Mouse (Mus musculus): ENCODE data around the gene Rsph10b. TPM values are rescaled to one million over a fixed set of nuclear protein-coding genes. Genes with fewer than 3 reads are reported as not detected.

The Rsph10b gene
- polyA plus RNA-seq, 1 experiment, result not detected

DNA sequence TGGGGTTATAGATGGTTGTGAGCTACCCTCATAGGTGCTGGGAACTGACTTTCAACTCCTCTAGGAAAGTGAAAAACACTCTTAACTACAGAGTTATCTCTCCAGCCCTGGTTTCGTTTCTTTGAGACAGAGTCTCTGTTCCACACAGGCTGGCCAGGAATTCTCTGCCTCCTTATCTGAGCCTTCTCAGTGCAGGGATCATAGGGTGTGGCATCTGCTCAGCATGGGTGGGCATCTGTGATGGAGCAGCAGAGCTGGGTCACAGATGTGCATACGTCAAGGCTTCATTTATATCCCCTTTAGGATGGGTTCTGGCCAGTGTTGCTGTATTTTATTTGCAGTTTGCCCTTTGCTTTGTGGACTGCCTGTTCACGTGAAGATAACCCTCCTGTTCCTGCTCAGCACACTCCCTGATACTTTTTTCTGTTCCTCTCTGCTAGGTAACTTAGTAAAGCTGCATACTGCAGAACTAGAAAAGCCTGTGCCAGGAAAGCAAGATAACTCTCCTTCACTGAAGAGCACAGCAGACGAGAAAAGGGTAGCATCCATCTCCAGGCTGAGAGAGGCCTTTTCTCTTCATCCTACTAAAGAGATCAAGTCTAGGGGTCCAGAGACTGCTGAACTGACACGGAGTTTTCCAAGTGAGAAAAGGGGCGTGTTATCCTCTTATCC is 7.9 kb upstream of the Rsph10b start:
- Histone ChIP-seq H3K4me3 (ENCODE audit: insufficient read depth, low read depth, low read length) (no peak overlapping the region), H3K4me1 (ENCODE audit: control insufficient read depth, insufficient read depth, insufficient read length, low read length) (no peaks in the 10 kb centered on the region), H3K27ac (replicated peaks; ENCODE audit: low read depth, low read length) (no peak overlapping the region)

GRCm38 (mm10) chr5:143927875-143928274 is 5.0 kb upstream of the Rsph10b start, which contains the start of gene Gm42421:
Gene Gm42421 (plus strand): TSS chr5:143928175.
- Histone ChIP-seq H3K4me3 (ENCODE audit: insufficient read depth, low read depth, low read length) (no peak within 1 kb of the TSS), H3K27ac (replicated peaks; ENCODE audit: low read depth, low read length) (no peak within 1 kb of the TSS), H3K4me1 (ENCODE audit: control insufficient read depth, insufficient read depth, insufficient read length, low read length) (no peaks in the 10 kb centered on the region)

- no peak overlapping the region for H3K4me3 ChIP-seq (ENCODE audit: insufficient read depth, low read depth, low read length)
- no peak overlapping the region for H3K27ac ChIP-seq (replicated peaks; ENCODE audit: low read depth, low read length)
- no peaks in the 10 kb centered on the region for H3K4me1 ChIP-seq (ENCODE audit: control insufficient read depth, insufficient read depth, insufficient read length, low read length)
These were observed 3.5 kb upstream of the Rsph10b start for GRCm38 (mm10) chr5:143929291-143929690.

GRCm38 (mm10) chr5:143930656-143931055 is 2.2 kb upstream of the Rsph10b start:
- Histone ChIP-seq H3K4me3 (ENCODE audit: insufficient read depth, low read depth, low read length) (no peak overlapping the region), H3K4me1 (ENCODE audit: control insufficient read depth, insufficient read depth, insufficient read length, low read length) (no peaks in the 10 kb centered on the region), H3K27ac (replicated peaks; ENCODE audit: low read depth, low read length) (no peak overlapping the region)

DNA sequence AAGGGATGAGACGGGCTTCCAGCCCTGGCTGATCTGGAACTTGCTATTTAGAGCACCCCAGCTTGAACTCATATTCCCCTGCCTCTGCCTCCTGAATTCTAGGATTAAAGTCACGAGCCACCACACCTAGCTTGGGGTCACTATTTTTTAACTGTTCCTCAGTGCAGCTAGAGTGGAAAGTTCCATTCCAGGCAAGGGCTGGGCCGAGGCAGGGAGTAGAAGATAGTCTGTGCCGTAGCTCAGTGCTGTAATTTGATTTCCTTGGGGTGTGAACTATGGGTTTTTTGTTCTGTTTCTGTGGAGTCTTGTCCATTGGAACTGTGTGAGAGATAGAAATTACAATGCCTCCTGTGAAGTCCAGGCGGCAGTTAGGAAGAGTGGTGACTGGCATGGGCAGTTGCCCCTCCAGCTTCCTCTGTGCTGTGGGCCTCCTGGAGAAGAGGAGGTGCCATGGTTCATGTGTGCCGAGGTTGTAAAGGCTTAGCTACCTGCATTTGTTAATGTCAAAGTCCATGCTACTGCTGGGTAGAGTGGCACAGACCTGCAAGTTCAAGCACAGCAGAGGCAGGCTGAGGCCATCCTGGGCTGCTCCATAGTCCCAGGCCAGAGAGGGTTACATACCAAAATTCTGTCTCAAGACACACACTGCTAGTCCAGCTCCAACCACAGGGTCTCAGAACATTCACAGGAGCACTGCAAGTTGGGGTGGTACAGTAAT is 813 bp upstream of the Rsph10b start:
- no peak overlapping the region for H3K27ac ChIP-seq (replicated peaks; ENCODE audit: low read depth, low read length)
- H3K4me1 ChIP-seq (ENCODE audit: control insufficient read depth, insufficient read depth, insufficient read length, low read length), result no peaks in the 10 kb centered on the region
- H3K4me3 ChIP-seq (ENCODE audit: insufficient read depth, low read depth, low read length), result no peak overlapping the region

- no peak overlapping the region for H3K4me3 ChIP-seq (ENCODE audit: insufficient read depth, low read depth, low read length)
- no peaks in the 10 kb centered on the region for H3K4me1 ChIP-seq (ENCODE audit: control insufficient read depth, insufficient read depth, insufficient read length, low read length)
- H3K27ac ChIP-seq (replicated peaks; ENCODE audit: low read depth, low read length), result no peak overlapping the region
These were observed 579 bp downstream of the Rsph10b start for GRCm38 (mm10) chr5:143933414-143933813.

DNA sequence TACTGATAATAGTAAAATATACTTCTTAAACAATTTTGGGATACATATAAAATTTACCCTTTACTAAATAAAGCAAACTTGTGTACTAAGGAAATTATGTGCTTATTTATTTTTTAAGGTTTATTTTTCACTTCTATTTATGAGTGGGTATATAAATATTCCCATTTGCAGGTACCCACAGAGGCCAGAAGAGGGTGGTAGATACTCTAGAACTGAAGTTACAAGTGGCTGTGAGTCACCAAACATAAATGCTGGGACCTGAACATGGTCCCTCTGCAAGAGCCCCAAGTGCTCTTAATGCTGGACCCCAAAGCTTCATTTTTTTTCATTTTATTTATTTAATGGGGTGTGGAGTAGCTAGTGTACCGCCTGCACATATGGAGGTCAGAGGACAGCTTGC is 1.0 kb downstream of the Rsph10b start:
- Histone ChIP-seq H3K27ac (replicated peaks; ENCODE audit: low read depth, low read length) (no peak overlapping the region), H3K4me1 (ENCODE audit: control insufficient read depth, insufficient read depth, insufficient read length, low read length) (no peaks in the 10 kb centered on the region), H3K4me3 (ENCODE audit: insufficient read depth, low read depth, low read length) (no peak overlapping the region)

GRCm38 (mm10) chr5:143936156-143936555 is 3.3 kb downstream of the Rsph10b start:
- Histone ChIP-seq H3K4me3 (ENCODE audit: insufficient read depth, low read depth, low read length) (no peak overlapping the region), H3K27ac (replicated peaks; ENCODE audit: low read depth, low read length) (no peak overlapping the region), H3K4me1 (ENCODE audit: control insufficient read depth, insufficient read depth, insufficient read length, low read length) (no peaks in the 10 kb centered on the region)

DNA sequence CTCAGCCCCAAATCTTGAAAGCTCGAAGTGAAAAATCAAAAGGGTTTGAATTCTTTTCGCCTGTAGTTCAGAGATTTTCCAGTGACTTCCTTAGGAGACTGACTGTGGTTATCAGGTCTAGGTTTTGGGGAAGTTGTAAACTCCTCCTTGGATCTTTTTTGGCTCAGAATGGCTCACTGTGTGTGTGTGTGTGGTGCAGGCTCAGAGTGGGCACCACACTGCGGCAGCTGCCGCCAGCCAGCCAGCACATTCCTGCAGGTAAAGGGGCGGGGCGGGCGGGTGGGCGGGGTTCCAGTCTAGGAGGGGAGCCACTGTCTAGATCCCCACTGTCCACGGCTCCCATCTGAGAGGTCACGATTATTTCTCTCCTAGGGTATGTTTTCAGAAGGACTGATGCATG is 8.8 kb downstream of the Rsph10b start:
- no peak overlapping the region for H3K27ac ChIP-seq (replicated peaks; ENCODE audit: low read depth, low read length)
- H3K4me1 ChIP-seq (ENCODE audit: control insufficient read depth, insufficient read depth, insufficient read length, low read length), result no peaks in the 10 kb centered on the region
- no peak overlapping the region for H3K4me3 ChIP-seq (ENCODE audit: insufficient read depth, low read depth, low read length)

DNA sequence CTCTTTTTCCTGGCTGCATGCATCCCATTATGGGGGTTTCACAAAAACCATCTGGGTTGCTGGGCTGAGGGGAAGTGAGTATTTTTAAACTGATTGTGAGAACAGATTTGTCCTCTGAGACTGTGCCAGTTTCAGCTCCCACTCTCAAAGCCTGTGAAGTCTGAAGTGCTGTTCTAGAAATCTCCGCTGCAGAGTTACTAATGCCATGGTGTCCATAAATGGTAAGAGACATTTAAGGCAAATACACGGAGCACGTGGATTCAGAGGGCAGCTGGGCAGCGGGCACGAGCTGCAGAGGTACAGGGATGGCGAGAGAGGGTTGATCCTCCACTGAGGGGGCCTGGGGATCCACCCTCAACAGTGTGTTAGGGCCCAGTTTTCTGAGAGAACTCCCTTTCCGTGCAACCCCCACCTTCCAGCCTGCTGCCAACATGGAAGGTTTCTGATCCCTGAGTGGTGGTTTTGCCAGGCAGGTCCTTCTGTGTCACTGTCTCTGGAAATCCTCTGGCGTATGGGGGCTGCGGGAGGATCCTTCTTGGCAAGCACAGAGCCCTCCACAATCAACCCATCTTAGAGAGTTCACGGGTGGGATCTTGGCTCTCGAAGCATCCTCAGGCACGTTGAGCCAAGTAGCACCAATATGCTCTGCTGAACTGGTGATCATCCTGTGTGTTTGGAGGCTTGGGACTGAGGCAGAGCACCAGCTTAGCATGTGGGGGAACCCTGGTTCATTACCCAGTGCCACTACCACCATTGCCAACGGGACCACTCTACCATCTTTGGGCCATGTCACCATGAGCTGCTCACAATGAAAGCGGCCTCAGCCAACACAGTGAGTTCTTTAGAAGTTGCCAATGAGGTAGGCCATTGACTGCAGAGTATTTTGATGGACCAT is 10.6 kb downstream of the Rsph10b start:
- Histone ChIP-seq H3K27ac (replicated peaks; ENCODE audit: low read depth, low read length) (no peak overlapping the region), H3K4me1 (ENCODE audit: control insufficient read depth, insufficient read depth, insufficient read length, low read length) (no peaks in the 10 kb centered on the region), H3K4me3 (ENCODE audit: insufficient read depth, low read depth, low read length) (no peak overlapping the region)

DNA sequence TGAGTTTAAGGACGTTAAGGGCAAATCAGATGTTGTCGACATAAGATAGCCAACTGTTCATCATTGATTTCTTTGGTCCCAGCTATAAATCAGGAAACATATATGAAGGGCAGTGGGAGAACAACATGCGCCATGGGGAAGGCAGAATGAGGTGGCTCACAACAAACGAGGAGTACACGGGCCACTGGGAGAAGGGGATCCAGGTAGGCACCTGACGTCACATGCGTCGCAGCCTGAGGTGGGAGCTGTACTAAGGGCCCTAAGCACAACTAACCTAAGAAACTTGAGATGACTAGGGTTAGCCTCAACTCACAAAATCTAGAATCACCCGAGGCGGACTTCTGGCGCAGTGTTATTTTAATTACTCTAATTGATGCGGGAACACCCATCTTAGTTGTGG is 15.5 kb downstream of the Rsph10b start:
- H3K27ac ChIP-seq (replicated peaks; ENCODE audit: low read depth, low read length), result no peak overlapping the region
- H3K4me1 ChIP-seq (ENCODE audit: control insufficient read depth, insufficient read depth, insufficient read length, low read length), result no peaks in the 10 kb centered on the region
- no peak overlapping the region for H3K4me3 ChIP-seq (ENCODE audit: insufficient read depth, low read depth, low read length)

DNA sequence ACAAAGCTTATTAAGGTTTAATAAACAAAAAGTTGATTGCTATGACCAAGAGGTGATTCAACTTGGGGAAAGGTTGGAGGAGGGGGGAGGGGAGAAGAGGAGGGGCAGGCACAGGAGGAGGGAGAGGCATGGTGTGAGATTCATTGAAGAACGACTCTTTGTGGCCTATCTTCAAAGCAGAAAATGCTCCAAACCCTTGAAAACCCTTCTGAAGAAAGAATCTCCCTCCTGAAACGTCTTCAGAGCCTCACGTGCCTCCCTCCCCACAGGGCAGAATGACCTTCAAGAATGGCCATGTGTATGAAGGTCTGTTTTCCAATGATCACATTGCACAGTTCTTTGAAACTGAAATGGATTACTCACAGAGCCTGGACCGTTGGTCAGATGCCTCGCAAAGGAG is 17.2 kb downstream of the Rsph10b start:
- Histone ChIP-seq H3K4me3 (ENCODE audit: insufficient read depth, low read depth, low read length) (no peak overlapping the region), H3K4me1 (ENCODE audit: control insufficient read depth, insufficient read depth, insufficient read length, low read length) (no peaks in the 10 kb centered on the region), H3K27ac (replicated peaks; ENCODE audit: low read depth, low read length) (no peak overlapping the region)

DNA sequence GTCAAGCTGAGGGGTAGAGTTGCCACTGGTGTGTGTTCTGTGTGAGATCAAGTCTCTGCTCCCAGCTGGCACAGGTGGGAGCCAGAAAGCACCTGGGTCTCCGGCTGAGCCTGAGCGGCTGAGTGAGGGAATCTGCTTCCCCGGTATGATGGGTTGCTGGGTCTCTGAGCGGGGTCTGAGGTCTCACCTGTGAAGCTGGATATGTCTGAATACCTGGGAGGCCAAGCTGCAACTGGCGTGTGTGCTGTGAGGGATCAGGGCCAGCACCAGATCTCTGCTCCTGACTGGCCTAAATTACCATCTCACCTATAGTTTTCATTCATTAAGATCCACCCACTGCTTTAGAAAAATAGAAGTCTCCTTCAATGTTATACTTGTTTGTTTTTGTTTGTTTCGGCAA is 24.3 kb downstream of the Rsph10b start:
- no peak overlapping the region for H3K4me3 ChIP-seq (ENCODE audit: insufficient read depth, low read depth, low read length)
- no peak overlapping the region for H3K27ac ChIP-seq (replicated peaks; ENCODE audit: low read depth, low read length)
- no peaks in the 10 kb centered on the region for H3K4me1 ChIP-seq (ENCODE audit: control insufficient read depth, insufficient read depth, insufficient read length, low read length)

- Histone ChIP-seq H3K4me3 (ENCODE audit: insufficient read depth, low read depth, low read length) (no peak overlapping the region), H3K27ac (replicated peaks; ENCODE audit: low read depth, low read length) (no peak overlapping the region)
These were observed 26.7 kb downstream of the Rsph10b start for GRCm38 (mm10) chr5:143959551-143959950.

GRCm38 (mm10) chr5:143961176-143961575 is 28.3 kb downstream of the Rsph10b start:
- Histone ChIP-seq H3K4me1 (ENCODE audit: control insufficient read depth, insufficient read depth, insufficient read length, low read length) (no peaks in the 10 kb centered on the region), H3K4me3 (ENCODE audit: insufficient read depth, low read depth, low read length) (no peak overlapping the region), H3K27ac (replicated peaks; ENCODE audit: low read depth, low read length) (no peak overlapping the region)

More at GRCm38 (mm10) chr5:143959551-143959950, 26.7 kb downstream of the Rsph10b start:
- H3K4me1 ChIP-seq (ENCODE audit: control insufficient read depth, insufficient read depth, insufficient read length, low read length), result no peaks in the 10 kb centered on the region

All from brown adipose tissue, adult 24 weeks (tissue).